Mouse (Mus musculus): ENCODE measurements around the gene Chd6.
A peak's percentile ranks its signal among the peaks of the same experiment; 100 is the strongest.

Gene Chd6

GRCm38 (mm10) chr2:161066097-161066759, 42.6 kb downstream of the Chd6 start:
- no peak for DNase-seq

- no peak for DNase-seq
These were observed 43.3 kb downstream of the Chd6 start for GRCm38 (mm10) chr2:161065594-161065993.

- DNase-seq = no peak
These were observed 44.0 kb downstream of the Chd6 start for GRCm38 (mm10) chr2:161064836-161065235.

GRCm38 (mm10) chr2:161058841-161059240, 50.0 kb downstream of the Chd6 start:
- DNase-seq = peak; percentile 62 to 63

DNA sequence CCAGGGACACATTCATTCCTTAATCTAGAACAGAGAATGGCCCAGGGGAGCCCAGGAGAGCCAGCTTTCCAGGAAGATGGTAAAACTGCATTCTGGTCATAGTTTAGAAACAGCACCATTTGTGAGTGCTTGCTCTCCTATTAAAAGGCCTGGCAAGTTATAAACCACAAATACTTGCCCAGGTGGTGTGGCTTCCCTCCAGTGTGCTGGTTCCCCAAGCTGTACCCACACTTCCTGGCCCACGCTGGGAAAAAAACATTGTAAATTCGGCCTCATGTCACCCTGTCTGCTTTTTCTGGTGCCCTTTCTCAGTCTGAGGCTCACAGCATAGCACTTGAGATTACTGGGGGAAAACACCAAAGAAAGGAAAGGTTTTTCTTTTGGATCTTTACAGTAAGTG, 55.1 kb downstream of the Chd6 start:
- DNase-seq = no peak

- no peak for DNase-seq
These were observed 56.7 kb downstream of the Chd6 start for GRCm38 (mm10) chr2:161052175-161052574.

GRCm38 (mm10) chr2:161049426-161049825, 59.4 kb downstream of the Chd6 start:
- peak; percentile 25 to 27 for DNase-seq

GRCm38 (mm10) chr2:161044492-161045201, 64.2 kb downstream of the Chd6 start:
- DNase-seq = no peak

- DNase-seq = no peak
These were observed 66.0 kb downstream of the Chd6 start for GRCm38 (mm10) chr2:161042874-161043273.

DNA sequence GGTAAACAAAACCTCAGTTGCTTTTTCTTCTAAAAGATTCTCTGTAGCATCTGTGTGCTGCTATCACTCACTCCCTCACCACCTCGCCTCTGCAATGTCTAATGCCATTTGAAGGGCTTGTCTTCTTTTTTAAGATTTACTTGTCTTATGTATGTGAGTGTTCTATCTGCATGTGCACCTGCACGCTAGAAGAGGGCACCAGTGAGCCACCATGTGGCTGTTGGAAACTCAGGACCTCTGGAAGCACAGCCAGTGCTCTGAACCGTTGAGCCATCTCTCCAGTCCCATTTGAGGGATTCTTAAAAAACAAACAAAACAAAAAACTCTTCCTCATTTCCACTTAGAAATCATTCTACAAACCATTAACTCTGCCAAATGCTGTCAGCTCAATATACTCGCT, 68.1 kb downstream of the Chd6 start:
- peak; percentile 9 to 33 for DNase-seq

DNA sequence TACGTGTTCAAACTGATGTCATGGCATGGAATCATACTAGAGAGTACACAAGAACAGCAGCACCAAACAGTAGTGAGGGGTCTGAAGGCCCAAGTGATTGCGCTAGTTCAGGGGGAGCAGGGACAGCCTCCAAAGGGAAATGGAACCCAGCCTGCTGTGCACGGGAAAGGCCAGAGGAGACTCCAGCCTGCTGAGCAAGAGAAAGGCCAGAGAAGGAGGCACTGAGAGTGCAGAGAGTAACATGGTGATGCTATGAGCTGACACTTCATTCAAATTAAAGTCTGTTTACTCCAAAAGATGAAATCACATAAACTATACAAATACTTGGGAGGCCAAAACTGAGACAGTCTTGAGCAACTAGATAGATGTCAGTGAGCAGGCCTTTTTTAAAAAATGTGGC, 71.1 kb downstream of the Chd6 start:
- DNase-seq = no peak

- no peak for DNase-seq
These were observed 75.7 kb downstream of the Chd6 start for GRCm38 (mm10) chr2:161033141-161033540.

- peak in 1 of 2 experiments; percentile 11 for DNase-seq
These were observed 76.5 kb downstream of the Chd6 start for GRCm38 (mm10) chr2:161032394-161032793.

DNA sequence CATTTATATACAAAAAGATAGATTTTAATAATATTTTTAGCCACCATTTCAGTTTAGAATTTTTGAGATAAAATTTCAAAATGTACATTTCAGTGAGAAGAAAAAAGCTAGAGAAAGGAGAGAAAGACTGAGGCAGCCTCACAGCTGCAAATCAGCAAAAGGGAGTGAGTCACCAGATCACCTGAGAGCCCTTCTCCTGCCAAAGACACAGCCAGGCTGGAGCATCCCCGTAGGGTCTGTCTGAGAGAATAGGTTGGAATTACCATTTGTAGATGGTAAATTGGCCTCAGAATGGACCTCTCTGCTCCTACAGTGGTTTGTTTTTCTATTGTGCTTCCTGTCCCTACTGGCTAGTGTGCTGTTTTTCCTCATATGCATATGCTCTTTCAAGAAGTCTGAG, 84.3 kb downstream of the Chd6 start:
- DNase-seq = no peak

DNA sequence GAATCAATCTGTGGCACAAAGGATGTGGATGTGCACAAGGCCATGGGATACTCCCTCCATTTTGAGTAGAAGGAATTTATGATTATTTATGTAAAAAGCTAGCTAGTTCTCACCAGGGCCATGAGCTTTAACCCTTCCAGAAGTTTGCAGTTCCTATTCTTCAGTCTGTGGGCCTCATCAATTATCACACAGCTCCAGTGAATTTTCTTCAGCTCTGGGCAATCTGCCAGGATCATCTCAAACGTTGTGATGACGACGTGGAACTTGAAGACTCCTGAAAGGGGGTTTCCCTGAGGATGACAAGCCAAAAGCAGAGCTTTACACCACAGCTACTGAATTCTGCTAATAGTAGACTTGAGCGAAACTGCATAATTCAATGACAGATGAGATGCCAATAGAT, 91.0 kb downstream of the Chd6 start:
- DNase-seq = peak in 1 of 2 experiments; percentile 5

DNA sequence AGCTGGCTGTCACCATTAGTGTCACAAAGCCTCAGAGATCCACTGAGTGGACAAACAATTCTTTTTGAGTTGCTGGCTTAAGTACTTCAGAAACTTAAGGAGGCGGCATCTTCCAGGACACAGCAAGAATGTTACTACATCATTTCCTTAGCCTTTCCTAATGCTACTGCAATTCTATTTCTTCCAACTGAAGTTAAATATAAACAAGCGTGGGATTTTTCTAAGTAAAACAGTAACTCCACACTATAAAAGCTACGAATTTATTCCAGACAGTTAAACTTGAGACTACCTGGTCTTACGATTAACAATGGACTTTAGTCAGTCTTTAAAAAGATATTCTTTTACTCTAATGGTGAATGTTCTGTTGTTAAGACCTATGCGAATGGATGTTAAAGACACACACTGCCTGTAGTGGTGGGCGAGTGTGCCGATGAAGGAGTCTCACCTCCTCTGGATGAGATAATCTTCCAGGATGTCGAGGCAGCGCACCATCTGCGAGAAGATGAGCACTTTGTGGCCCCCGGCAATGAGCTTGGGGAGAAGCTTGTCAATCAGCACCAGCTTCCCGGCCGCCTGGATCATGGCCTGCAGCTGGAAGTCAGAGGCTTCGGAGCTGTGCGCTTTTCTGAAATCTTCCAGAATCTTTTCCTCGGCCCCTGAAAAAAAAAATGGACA, 96.2 kb downstream of the Chd6 start:
- DNase-seq = peak; percentile 36 to 39

DNA sequence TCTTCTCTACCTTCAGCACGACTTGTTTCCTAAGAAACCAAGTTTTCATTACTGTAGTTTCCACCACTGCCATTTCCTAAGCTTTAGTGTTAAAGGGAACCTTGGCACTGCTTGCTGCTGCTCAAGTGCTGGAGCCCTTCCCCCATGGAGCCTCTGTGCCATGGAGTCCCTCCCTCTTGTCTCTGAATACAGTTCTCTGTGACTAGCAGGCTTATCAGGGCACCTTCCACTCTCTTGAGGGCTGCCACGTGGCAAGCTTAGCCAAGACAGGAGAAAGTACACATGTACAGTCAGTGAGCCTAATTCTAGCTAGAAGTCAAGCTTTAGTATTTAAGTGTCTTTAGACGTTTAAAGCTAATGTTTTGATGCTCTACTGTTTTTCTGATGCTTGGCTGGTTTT, 104.5 kb downstream of the Chd6 start:
- no peak for DNase-seq

- DNase-seq = no peak
These were observed 111.7 kb downstream of the Chd6 start for GRCm38 (mm10) chr2:160996987-160997763.

- DNase-seq = no peak
These were observed 114.7 kb downstream of the Chd6 start for GRCm38 (mm10) chr2:160994181-160994580.

- DNase-seq = no peak
These were observed 116.4 kb downstream of the Chd6 start for GRCm38 (mm10) chr2:160992465-160992864.

GRCm38 (mm10) chr2:160990339-160991070, 118.4 kb downstream of the Chd6 start:
- peak in 1 of 2 experiments; percentile 7 for DNase-seq

DNA sequence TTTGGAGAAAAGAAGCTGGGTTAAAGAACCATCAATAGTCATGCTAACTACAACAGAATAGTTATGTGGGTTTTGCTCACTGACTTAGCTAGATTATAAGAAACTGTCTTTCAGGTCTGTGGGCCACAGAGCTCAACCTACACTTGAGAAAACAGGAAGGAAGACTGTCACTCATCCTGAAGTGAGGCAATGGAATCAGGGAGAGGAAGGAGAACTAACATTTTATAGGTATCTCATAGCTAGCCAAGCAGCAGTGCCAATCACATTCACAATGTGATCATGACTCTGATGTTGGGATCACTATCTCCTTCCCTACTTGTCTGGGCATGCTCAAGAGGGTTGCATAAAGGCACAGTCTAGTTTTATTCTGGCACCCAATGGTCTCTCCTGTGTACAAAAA, 121.4 kb downstream of the Chd6 start:
- no peak for DNase-seq
